Mouse (Mus musculus) megakaryocyte, embryonic 14.5 days (primary cell): ENCODE data around the gene Mgst3.

Source experiments
- FLI1 ChIP-seq: IDR thresholded peaks from 2 replicates; pipeline ENCODE4 v1.6.1; 2012; ENCODE audit warnings: low read length, inconsistent platforms, mixed read lengths
- GATA1 ChIP-seq: IDR thresholded peaks from 3 replicates; pipeline ENCODE4 v1.6.1; 2012; ENCODE audit warnings: mixed read lengths, low read length, inconsistent platforms, borderline replicate concordance

DNA sequence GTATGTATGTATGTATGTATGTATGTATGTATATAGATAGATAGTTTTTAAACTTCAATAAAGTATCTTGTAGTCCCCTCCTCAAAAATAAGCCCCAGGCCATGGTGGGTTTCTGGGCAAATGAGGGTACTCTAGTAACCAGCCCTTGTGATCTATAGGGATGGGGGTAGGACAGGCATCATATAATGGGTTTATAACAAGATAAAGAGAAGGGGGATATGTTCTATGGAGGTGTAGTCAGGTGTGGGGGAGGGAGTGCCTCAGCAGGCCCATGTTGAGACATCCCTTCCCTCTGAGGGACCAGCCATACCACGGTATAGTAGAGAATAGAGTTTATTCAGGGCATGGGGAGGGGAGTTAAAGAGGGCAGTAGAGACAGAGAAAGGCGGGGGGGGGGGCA lies 7.2 kb downstream of the Mgst3 start:
- no peak for TF ChIP-seq GATA1
- no peak for TF ChIP-seq FLI1
